Mouse (Mus musculus) forebrain, embryonic 16.5 days (tissue): Measurements from ENCODE around the gene Cadps. TPM values are rescaled to one million over a fixed set of nuclear protein-coding genes. Genes with fewer than 3 reads are reported as not detected.
A peak's percentile ranks its signal among the peaks of the same experiment; 100 is the strongest.

Experiments
- ATAC-seq: fragments of 200-750 bp; cut with Nextera tagmentation; 2 replicates; pipeline ENCODE4 v1.8.0; 2017; ENCODE audit warnings: mild to moderate bottlenecking, moderate library complexity
- H3K27ac ChIP-seq: fragments of 300-500 bp; sonication (generic); 2 replicates; pipeline ENCODE4 v1.5.1; 2014; ENCODE audit warnings: low read length, control low read depth
- H3K27me3 ChIP-seq: fragments of 300-500 bp; sonication (generic); replicated peaks from 2 replicates; pipeline ENCODE4 v1.6.1; 2014; ENCODE audit warnings: low read length; ENCODE audit not compliant: control insufficient read depth, insufficient read depth
- H3K36me3 ChIP-seq: fragments of 300-500 bp; sonication (generic); 2 replicates; pipeline ENCODE4 v1.6.1; 2014; ENCODE audit not compliant: control insufficient read depth, insufficient read depth
- H3K4me1 ChIP-seq: fragments of 300-500 bp; sonication (generic); replicated peaks from 2 replicates; pipeline ENCODE4 v1.6.1; 2014; ENCODE audit warnings: low read length; ENCODE audit not compliant: control insufficient read depth, insufficient read depth
- H3K4me2 ChIP-seq: fragments of 300-500 bp; sonication (generic); 2 replicates; pipeline ENCODE4 v1.6.1; 2014; ENCODE audit warnings: mild to moderate bottlenecking, low read length, control low read depth
- H3K4me3 ChIP-seq: fragments of 300-500 bp; sonication (generic); replicated peaks from 2 replicates; pipeline ENCODE4 v1.5.1; 2014; ENCODE audit warnings: mild to moderate bottlenecking, low read length, control low read depth
- H3K9ac ChIP-seq: fragments of 300-500 bp; sonication (generic); replicated peaks from 2 replicates; pipeline ENCODE4 v1.6.1; 2014; ENCODE audit warnings: low read depth, low read length, control low read depth
- H3K9me3 ChIP-seq: fragments of 300-500 bp; sonication (generic); 2 replicates; pipeline ENCODE4 v1.6.1; 2016; ENCODE audit warnings: low read length; ENCODE audit not compliant: control insufficient read depth
- WGBS: fragments of 180-500 bp; shearing (Covaris S2); extraction: QIAGEN DNeasy Blood & Tissue Kit; methylation state at CpG from one replicate; pipeline ENCODE4 v1.1.7; 2014; 5-methylcytosine and 5-hydroxymethylcytosine counted together
- polyA plus RNA-seq: library from polyadenylated mRNA; unstranded; fragments of >200 nt; fragmentation: Nextera tagmentation; extraction: Ambion mirVana; gene quantifications from 2 replicates; pipeline ENCODE4 v1.2.1, GENCODE M21; 2015

The Cadps gene
- polyA plus RNA-seq, 1 experiment from 2014 or later: 30.3 TPM

GRCm38 (mm10) chr14:12821831-12822490 is 918 bp downstream of the Cadps start:
- Histone ChIP-seq H3K27me3 (no peaks in the 10 kb centered on the region), H3K4me1 (peaks cover 26% of the 10 kb centered on the region), H3K4me3 (peak overlapping the region; percentile 83), H3K27ac (peak overlapping the region; percentile 99), H3K4me2 (peak overlapping the region; percentile 47), H3K9me3 (no peaks in the 10 kb centered on the region), H3K36me3 (no peaks in the 10 kb centered on the region), H3K9ac (peak overlapping the region; percentile 96)
- peak; percentile 78 for ATAC-seq
- 0% methylated on average over 53 of the region's 58 CpGs for WGBS

- no peaks in the 10 kb centered on the region for H3K36me3 ChIP-seq
- no peaks in the 10 kb centered on the region for H3K27me3 ChIP-seq
- peak; percentile 2; the same call in 1 of the 2 replicates for ATAC-seq
- H3K4me3 ChIP-seq: peak overlapping the region; percentile 83
- peaks cover 26% of the 10 kb centered on the region for H3K4me1 ChIP-seq
- 2% methylated on average over 13 of the region's 13 CpGs for WGBS
- peak overlapping the region; percentile 96 for H3K9ac ChIP-seq
- H3K27ac ChIP-seq: peak overlapping the region; percentile 99
- H3K4me2 ChIP-seq: peak overlapping the region; percentile 47
- H3K9me3 ChIP-seq: no peaks in the 10 kb centered on the region
Measured at GRCm38 (mm10) chr14:12821156-12821813, 1.6 kb downstream of the Cadps start.

GRCm38 (mm10) chr14:12820149-12820548 is 2.7 kb downstream of the Cadps start:
- H3K27ac ChIP-seq: no peak overlapping the region
- peaks cover 26% of the 10 kb centered on the region for H3K4me1 ChIP-seq
- H3K4me2 ChIP-seq: peak overlapping the region; percentile 36
- WGBS: 70% methylated on average over 1 of the region's 1 CpGs
- H3K9ac ChIP-seq: no peak overlapping the region
- no peaks in the 10 kb centered on the region for H3K36me3 ChIP-seq
- H3K4me3 ChIP-seq: no peak overlapping the region
- H3K27me3 ChIP-seq: no peaks in the 10 kb centered on the region
- H3K9me3 ChIP-seq: no peaks in the 10 kb centered on the region
- ATAC-seq: no peak

- WGBS: 53% methylated on average over 1 of the region's 1 CpGs
- H3K9ac ChIP-seq: no peak overlapping the region
- H3K36me3 ChIP-seq: no peaks in the 10 kb centered on the region
- no peak for ATAC-seq
- H3K4me1 ChIP-seq: peaks cover 22% of the 10 kb centered on the region
- no peaks in the 10 kb centered on the region for H3K9me3 ChIP-seq
- H3K27me3 ChIP-seq: no peaks in the 10 kb centered on the region
- H3K4me3 ChIP-seq: no peak overlapping the region
- H3K4me2 ChIP-seq: no peak overlapping the region
- H3K27ac ChIP-seq: no peak overlapping the region
Measured at GRCm38 (mm10) chr14:12818442-12818841, 4.4 kb downstream of the Cadps start.

GRCm38 (mm10) chr14:12812072-12812471 is 10.8 kb downstream of the Cadps start:
- peak; percentile 59 for ATAC-seq
- Histone ChIP-seq H3K4me2 (no peak overlapping the region), H3K27ac (no peak overlapping the region), H3K27me3 (no peaks in the 10 kb centered on the region), H3K4me1 (no peaks in the 10 kb centered on the region; the same call in 1 of the 2 replicates), H3K36me3 (no peaks in the 10 kb centered on the region), H3K9me3 (no peaks in the 10 kb centered on the region), H3K4me3 (no peak overlapping the region), H3K9ac (no peak overlapping the region)
- 72% methylated on average over 3 of the region's 3 CpGs for WGBS

GRCm38 (mm10) chr14:12802995-12803394 is 19.9 kb downstream of the Cadps start:
- H3K4me3 ChIP-seq: no peak overlapping the region
- H3K36me3 ChIP-seq: no peaks in the 10 kb centered on the region
- no peak overlapping the region for H3K27ac ChIP-seq
- H3K9ac ChIP-seq: no peak overlapping the region
- H3K4me2 ChIP-seq: no peak overlapping the region
- H3K4me1 ChIP-seq: peaks cover 8% of the 10 kb centered on the region; the same call in 1 of the 2 replicates
- no peaks in the 10 kb centered on the region for H3K27me3 ChIP-seq
- H3K9me3 ChIP-seq: no peaks in the 10 kb centered on the region
- WGBS: 65% methylated on average over 1 of the region's 1 CpGs
- ATAC-seq: no peak

GRCm38 (mm10) chr14:12801100-12801499 is 21.8 kb downstream of the Cadps start:
- Histone ChIP-seq H3K27ac (no peak overlapping the region), H3K4me1 (peaks cover 8% of the 10 kb centered on the region; the same call in 1 of the 2 replicates)
- WGBS: 42% methylated on average over 2 of the region's 2 CpGs

GRCm38 (mm10) chr14:12798926-12799325 is 24.0 kb downstream of the Cadps start:
- Histone ChIP-seq H3K4me2 (no peak overlapping the region), H3K4me3 (no peak overlapping the region), H3K27ac (no peak overlapping the region), H3K9me3 (no peaks in the 10 kb centered on the region), H3K36me3 (no peaks in the 10 kb centered on the region), H3K4me1 (peaks cover 8% of the 10 kb centered on the region; the same call in 1 of the 2 replicates), H3K27me3 (no peaks in the 10 kb centered on the region), H3K9ac (no peak overlapping the region)
- peak; percentile 55 for ATAC-seq

More at GRCm38 (mm10) chr14:12801100-12801499, 21.8 kb downstream of the Cadps start:
- H3K4me3 ChIP-seq: no peak overlapping the region
- peak; percentile 55 for ATAC-seq
- H3K36me3 ChIP-seq: no peaks in the 10 kb centered on the region
- H3K9me3 ChIP-seq: no peaks in the 10 kb centered on the region
- no peaks in the 10 kb centered on the region for H3K27me3 ChIP-seq
- no peak overlapping the region for H3K4me2 ChIP-seq
- no peak overlapping the region for H3K9ac ChIP-seq

- Histone ChIP-seq H3K36me3 (no peaks in the 10 kb centered on the region), H3K4me1 (no peaks in the 10 kb centered on the region), H3K9ac (no peak overlapping the region), H3K4me3 (no peak overlapping the region), H3K4me2 (no peak overlapping the region), H3K27ac (no peak overlapping the region), H3K27me3 (no peaks in the 10 kb centered on the region), H3K9me3 (no peaks in the 10 kb centered on the region)
- WGBS: 45% methylated on average over 1 of the region's 1 CpGs
- peak; percentile 72 for ATAC-seq
Measured at GRCm38 (mm10) chr14:12784296-12784695, 38.6 kb downstream of the Cadps start.
